Mouse (Mus musculus): Measurements from ENCODE around the gene Coasy. TPM values are rescaled to one million over a fixed set of nuclear protein-coding genes. Genes with fewer than 3 reads are reported as not detected.

The Coasy gene
- polyA plus RNA-seq (2015; fragmentation: Nextera tagmentation; extraction: Ambion mirVana): 18.9 and 22.9 TPM in 2 replicates

- Histone ChIP-seq H3K27ac (replicated peaks) (peak within 1 kb of the TSS; percentile 89), H3K27me3 (peaks cover 46% of the 10 kb centered on the region), H3K4me2 (peak within 1 kb of the TSS; percentile 98), H3K4me3 (replicated peaks) (peak within 1 kb of the TSS; percentile 79), H3K9me3 (replicated peaks) (no peaks in the 10 kb centered on the region), H3K9ac (peak within 1 kb of the TSS; percentile 88), H3K4me1 (replicated peaks) (peaks cover 65% of the 10 kb centered on the region), H3K36me3 (replicated peaks) (peaks cover 13% of the 10 kb centered on the region; the same call in 1 of the 2 replicates)
- under 1% methylated on average over 51 of the region's 51 CpGs for WGBS (ENCODE audit: insufficient replicate concordance)
- ATAC-seq (ENCODE audit: insufficient read depth): peak; percentile 82
Measured at GRCm38 (mm10) chr11:101082208-101083082, at the start of gene Coasy. Gene Coasy, plus strand, starts transcription at chr11:101082565.

GRCm38 (mm10) chr11:101033856-101034500 lies 48.4 kb upstream of the Coasy start:
- no peak overlapping the region for H3K4me2 ChIP-seq
- H3K9ac ChIP-seq: no peak overlapping the region
- H3K27ac ChIP-seq (replicated peaks): no peak overlapping the region
- H3K36me3 ChIP-seq (replicated peaks): peaks cover 98% of the 10 kb centered on the region
- WGBS (ENCODE audit: insufficient replicate concordance): 93% methylated on average over 17 of the region's 17 CpGs
- no peaks in the 10 kb centered on the region for H3K27me3 ChIP-seq
- no peaks in the 10 kb centered on the region for H3K4me1 ChIP-seq (replicated peaks)
- no peak for ATAC-seq (ENCODE audit: insufficient read depth)
- no peaks in the 10 kb centered on the region for H3K9me3 ChIP-seq (replicated peaks)
- no peak overlapping the region for H3K4me3 ChIP-seq (replicated peaks)

- peaks cover 98% of the 10 kb centered on the region for H3K36me3 ChIP-seq (replicated peaks)
- 86% methylated on average over 8 of the region's 8 CpGs for WGBS (ENCODE audit: insufficient replicate concordance)
- ATAC-seq (ENCODE audit: insufficient read depth): no peak
Measured at GRCm38 (mm10) chr11:101034614-101035327, 47.6 kb upstream of the Coasy start.

GRCm38 (mm10) chr11:101035328-101035695 lies 47.1 kb upstream of the Coasy start:
- ATAC-seq (ENCODE audit: insufficient read depth): no peak
- Histone ChIP-seq H3K4me1 (replicated peaks) (no peaks in the 10 kb centered on the region), H3K27me3 (no peaks in the 10 kb centered on the region), H3K4me3 (replicated peaks) (no peak overlapping the region), H3K27ac (replicated peaks) (no peak overlapping the region), H3K9me3 (replicated peaks) (no peaks in the 10 kb centered on the region), H3K36me3 (replicated peaks) (peaks cover 98% of the 10 kb centered on the region), H3K4me2 (no peak overlapping the region), H3K9ac (no peak overlapping the region)
- WGBS (ENCODE audit: insufficient replicate concordance): 86% methylated on average over 4 of the region's 4 CpGs

More at GRCm38 (mm10) chr11:101034614-101035327, 47.6 kb upstream of the Coasy start:
- Histone ChIP-seq H3K9me3 (replicated peaks) (no peaks in the 10 kb centered on the region), H3K9ac (no peak overlapping the region), H3K4me2 (no peak overlapping the region), H3K27ac (replicated peaks) (no peak overlapping the region), H3K27me3 (no peaks in the 10 kb centered on the region), H3K4me3 (replicated peaks) (no peak overlapping the region), H3K4me1 (replicated peaks) (no peaks in the 10 kb centered on the region)

- Histone ChIP-seq H3K4me2 (no peak overlapping the region), H3K27me3 (no peaks in the 10 kb centered on the region), H3K27ac (replicated peaks) (no peak overlapping the region), H3K36me3 (replicated peaks) (peaks cover 99% of the 10 kb centered on the region), H3K9me3 (replicated peaks) (no peaks in the 10 kb centered on the region), H3K9ac (no peak overlapping the region), H3K4me1 (replicated peaks) (no peaks in the 10 kb centered on the region), H3K4me3 (replicated peaks) (no peak overlapping the region)
- no peak for ATAC-seq (ENCODE audit: insufficient read depth)
- WGBS (ENCODE audit: insufficient replicate concordance): 87% methylated on average over 10 of the region's 10 CpGs
Measured at GRCm38 (mm10) chr11:101037795-101038194, 44.6 kb upstream of the Coasy start.

GRCm38 (mm10) chr11:101045826-101046225 lies 36.5 kb upstream of the Coasy start:
- Histone ChIP-seq H3K27me3 (no peaks in the 10 kb centered on the region), H3K36me3 (replicated peaks) (peaks cover 100% of the 10 kb centered on the region), H3K9me3 (replicated peaks) (no peaks in the 10 kb centered on the region), H3K4me3 (replicated peaks) (no peak overlapping the region), H3K9ac (no peak overlapping the region), H3K27ac (replicated peaks) (no peak overlapping the region), H3K4me1 (replicated peaks) (peaks cover 8% of the 10 kb centered on the region), H3K4me2 (no peak overlapping the region)
- no peak for ATAC-seq (ENCODE audit: insufficient read depth)
- 86% methylated on average over 4 of the region's 4 CpGs for WGBS (ENCODE audit: insufficient replicate concordance)

GRCm38 (mm10) chr11:101046440-101046839 lies 35.9 kb upstream of the Coasy start:
- no peak overlapping the region for H3K9ac ChIP-seq
- no peaks in the 10 kb centered on the region for H3K9me3 ChIP-seq (replicated peaks)
- ATAC-seq (ENCODE audit: insufficient read depth): 0 out of 2 replicates have a peak, but pooled peaks have one; percentile 34
- H3K27ac ChIP-seq (replicated peaks): no peak overlapping the region
- no peaks in the 10 kb centered on the region for H3K27me3 ChIP-seq
- peaks cover 8% of the 10 kb centered on the region for H3K4me1 ChIP-seq (replicated peaks)
- no peak overlapping the region for H3K4me2 ChIP-seq
- 37% methylated on average over 9 of the region's 9 CpGs for WGBS (ENCODE audit: insufficient replicate concordance)
- H3K36me3 ChIP-seq (replicated peaks): peaks cover 100% of the 10 kb centered on the region
- no peak overlapping the region for H3K4me3 ChIP-seq (replicated peaks)

- Histone ChIP-seq H3K27ac (replicated peaks) (no peak overlapping the region), H3K9me3 (replicated peaks) (no peaks in the 10 kb centered on the region), H3K9ac (no peak overlapping the region), H3K4me2 (no peak overlapping the region), H3K27me3 (no peaks in the 10 kb centered on the region), H3K4me3 (replicated peaks) (no peak overlapping the region), H3K4me1 (replicated peaks) (peaks cover 8% of the 10 kb centered on the region), H3K36me3 (replicated peaks) (peaks cover 100% of the 10 kb centered on the region)
- no peak for ATAC-seq (ENCODE audit: insufficient read depth)
- 55% methylated on average over 3 of the region's 3 CpGs for WGBS (ENCODE audit: insufficient replicate concordance)
Measured at GRCm38 (mm10) chr11:101047502-101047901, 34.9 kb upstream of the Coasy start.

- H3K4me1 ChIP-seq (replicated peaks): peaks cover 26% of the 10 kb centered on the region
- H3K9me3 ChIP-seq (replicated peaks): no peaks in the 10 kb centered on the region
- ATAC-seq (ENCODE audit: insufficient read depth): no peak
- no peak overlapping the region for H3K27ac ChIP-seq (replicated peaks)
- H3K27me3 ChIP-seq: no peaks in the 10 kb centered on the region
- H3K36me3 ChIP-seq (replicated peaks): peaks cover 100% of the 10 kb centered on the region
- H3K9ac ChIP-seq: no peak overlapping the region
- WGBS (ENCODE audit: insufficient replicate concordance): 89% methylated on average over 9 of the region's 9 CpGs
- H3K4me2 ChIP-seq: no peak overlapping the region
- no peak overlapping the region for H3K4me3 ChIP-seq (replicated peaks)
Measured at GRCm38 (mm10) chr11:101050359-101050758, 32.0 kb upstream of the Coasy start.

- Histone ChIP-seq H3K9me3 (replicated peaks) (no peaks in the 10 kb centered on the region), H3K27me3 (no peaks in the 10 kb centered on the region), H3K9ac (no peak overlapping the region), H3K36me3 (replicated peaks) (peaks cover 100% of the 10 kb centered on the region), H3K4me3 (replicated peaks) (no peak overlapping the region), H3K4me1 (replicated peaks) (peaks cover 31% of the 10 kb centered on the region), H3K27ac (replicated peaks) (no peak overlapping the region), H3K4me2 (no peak overlapping the region)
- WGBS (ENCODE audit: insufficient replicate concordance): 82% methylated on average over 6 of the region's 6 CpGs
- no peak for ATAC-seq (ENCODE audit: insufficient read depth)
Measured at GRCm38 (mm10) chr11:101051051-101051493, 31.3 kb upstream of the Coasy start.

- Histone ChIP-seq H3K4me2 (no peak overlapping the region), H3K36me3 (replicated peaks) (peaks cover 100% of the 10 kb centered on the region), H3K27ac (replicated peaks) (peak overlapping the region; percentile 42; the same call in 1 of the 2 replicates), H3K27me3 (no peaks in the 10 kb centered on the region), H3K9me3 (replicated peaks) (no peaks in the 10 kb centered on the region), H3K4me1 (replicated peaks) (peaks cover 32% of the 10 kb centered on the region), H3K9ac (no peak overlapping the region), H3K4me3 (replicated peaks) (no peak overlapping the region)
- 83% methylated on average over 8 of the region's 8 CpGs for WGBS (ENCODE audit: insufficient replicate concordance)
- ATAC-seq (ENCODE audit: insufficient read depth): no peak
Measured at GRCm38 (mm10) chr11:101051617-101052016, 30.7 kb upstream of the Coasy start.
